Mouse (Mus musculus) bone marrow, adult 2 months (tissue): ENCODE measurements around the gene Mogat1.

Experiments
- CTCF ChIP-seq: fragments of 200-500 bp; IDR thresholded peaks from 2 replicates; pipeline ENCODE4 v1.5.1; 2011; ENCODE audit warnings: low read length, control low read depth; ENCODE audit not compliant: control insufficient read depth, insufficient read depth
- POLR2A ChIP-seq: fragments of 200-500 bp; IDR thresholded peaks from 2 replicates; pipeline ENCODE4 v1.6.1; 2011; ENCODE audit warnings: low read depth, mild to moderate bottlenecking, control low read depth, low read length, borderline replicate concordance; ENCODE audit not compliant: control insufficient read depth

DNA sequence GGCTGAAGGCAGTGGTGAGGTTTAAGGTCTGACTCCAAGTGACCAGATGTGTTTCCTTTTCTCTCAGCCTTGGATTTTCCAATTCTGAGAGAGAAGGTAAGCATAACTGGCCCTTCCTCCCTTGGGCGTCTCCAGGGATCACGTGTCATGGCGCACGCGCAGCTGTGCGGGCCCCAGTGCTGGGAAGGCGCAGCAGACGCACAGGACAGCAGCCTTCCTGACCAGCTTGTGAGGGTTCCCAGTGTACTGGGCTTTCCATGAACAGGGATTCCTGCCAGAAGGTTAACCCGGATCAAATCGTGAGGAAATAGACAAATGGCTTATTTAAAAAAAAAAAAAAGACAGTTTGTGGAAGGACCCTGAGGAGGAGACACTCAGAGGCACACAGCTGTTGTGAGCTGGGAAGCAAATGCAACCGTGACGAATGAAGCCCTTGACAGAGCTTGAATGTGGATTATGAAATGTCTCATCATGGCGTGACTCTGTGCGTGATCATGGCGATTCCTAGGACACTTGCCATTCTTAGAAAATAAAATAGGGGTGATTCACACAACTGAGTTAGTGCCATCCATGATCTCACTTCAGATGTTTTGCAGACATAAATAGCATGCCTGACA, 21.5 kb downstream of the Mogat1 start:
- TF ChIP-seq POLR2A: no peak
- TF ChIP-seq CTCF: no peak
